Mouse (Mus musculus) liver, adult 2 months (tissue): Measurements from ENCODE around the gene Rbks. TPM values are rescaled to one million over a fixed set of nuclear protein-coding genes. Genes with fewer than 3 reads are reported as not detected.

Source experiments
- DNase-seq: peaks from one replicate; pipeline ENCODE4 v3.0.0-alpha.2; 2011; ENCODE audit warnings: low read depth, low spot score; ENCODE audit errors: extremely low read depth
- H3K27ac ChIP-seq: fragments of 200-500 bp; replicated peaks from 2 replicates; pipeline ENCODE4 v1.5.1; 2012; ENCODE audit warnings: low read depth, mild to moderate bottlenecking, control low read depth, inconsistent platforms, low read length; ENCODE audit not compliant: insufficient read depth
- H3K27me3 ChIP-seq: fragments of 200-500 bp; 2 replicates; pipeline ENCODE4 v1.6.1; 2012; ENCODE audit warnings: mild to moderate bottlenecking, moderate library complexity, low read length, inconsistent platforms; ENCODE audit not compliant: control insufficient read depth, insufficient read depth
- H3K36me3 ChIP-seq: fragments of 200-500 bp; 2 replicates; pipeline ENCODE4 v1.6.1; 2012; ENCODE audit warnings: low read length, inconsistent platforms; ENCODE audit not compliant: control insufficient read depth, insufficient read depth
- H3K4me1 ChIP-seq: fragments of 200-500 bp; 2 replicates; pipeline ENCODE4 v1.6.1; 2011; ENCODE audit warnings: low read length; ENCODE audit not compliant: control insufficient read depth, insufficient read depth
- H3K4me3 ChIP-seq: fragments of 200-500 bp; 2 replicates; pipeline ENCODE4 v1.5.1; 2011; ENCODE audit warnings: low read depth, mild to moderate bottlenecking, control low read depth, low read length, moderate library complexity; ENCODE audit not compliant: insufficient read depth
- H3K79me2 ChIP-seq: fragments of 200-500 bp; 2 replicates; pipeline ENCODE4 v1.6.1; 2012; ENCODE audit warnings: inconsistent platforms, mild to moderate bottlenecking, low read length, moderate library complexity; ENCODE audit not compliant: control insufficient read depth, insufficient read depth
- H3K9ac ChIP-seq: fragments of 200-500 bp; 2 replicates; pipeline ENCODE4 v1.6.1; 2012; ENCODE audit warnings: low read depth, mild to moderate bottlenecking, control low read depth, inconsistent platforms, low read length
- CTCF ChIP-seq: fragments of 200-500 bp; IDR thresholded peaks from 2 replicates; pipeline ENCODE4 v1.5.1; 2011; ENCODE audit warnings: low read depth, low read length, control low read depth
- POLR2A ChIP-seq: fragments of 200-500 bp; IDR thresholded peaks from 2 replicates; pipeline ENCODE4 v1.6.1; 2011; ENCODE audit warnings: low read length, control low read depth; ENCODE audit not compliant: insufficient read depth; ENCODE audit errors: extremely low read depth
- WGBS: fragments of 180-500 bp; shearing (Covaris S2); methylation state at CpG from one replicate; pipeline ENCODE4 v1.1.7; 2018; 5-methylcytosine and 5-hydroxymethylcytosine counted together
- polyA plus RNA-seq: library from polyadenylated mRNA; depleted of rRNA; stranded (reverse); fragments of >200 nt; gene quantifications from 2 replicates; pipeline ENCODE4 v1.2.3, GENCODE M21; 2012
- total RNA-seq: library from RNA; depleted of rRNA; stranded (reverse); fragments of >200 nt; gene quantifications from 2 replicates; pipeline ENCODE4 v1.2.3, GENCODE M21; 2014

Gene Rbks
- total and polyA plus RNA-seq, 2 experiments: 11.6 to 18.4 TPM

- WGBS: 60% methylated on average over 6 of the region's 6 CpGs
- H3K36me3 ChIP-seq: peaks cover 17% of the 10 kb centered on the region
- DNase-seq: peak; percentile 7
These were observed 82.9 kb downstream of the Rbks start for GRCm38 (mm10) chr5:31614339-31615025.

GRCm38 (mm10) chr5:31613852-31614286, 83.6 kb downstream of the Rbks start:
- peaks cover 13% of the 10 kb centered on the region for H3K36me3 ChIP-seq
- under 1% methylated on average over 37 of the region's 37 CpGs for WGBS
- TF ChIP-seq POLR2A (peak; percentile 56; the same call in 1 of the 2 replicates), CTCF (peak; percentile 52; the same call in 1 of the 2 replicates)
- H3K79me2 ChIP-seq: peaks cover 12% of the 10 kb centered on the region; the same call in 1 of the 2 replicates
- H3K9ac ChIP-seq: peak overlapping the region; percentile 69
- H3K27ac ChIP-seq: peak overlapping the region; percentile 60
- no peaks in the 10 kb centered on the region for H3K27me3 ChIP-seq
- H3K4me1 ChIP-seq: peaks cover 7% of the 10 kb centered on the region
- DNase-seq: peak; percentile 80
- H3K4me3 ChIP-seq: peak overlapping the region; percentile 65

More at GRCm38 (mm10) chr5:31614339-31615025, 82.9 kb downstream of the Rbks start:
- TF ChIP-seq CTCF: no peak
- TF ChIP-seq POLR2A: no peak
- Histone ChIP-seq H3K27ac (no peak overlapping the region), H3K4me1 (peaks cover 7% of the 10 kb centered on the region), H3K27me3 (no peaks in the 10 kb centered on the region), H3K4me3 (peak overlapping the region; percentile 65), H3K9ac (peak overlapping the region; percentile 69), H3K79me2 (peaks cover 12% of the 10 kb centered on the region; the same call in 1 of the 2 replicates)

GRCm38 (mm10) chr5:31611186-31611585, 86.2 kb downstream of the Rbks start:
- no peaks in the 10 kb centered on the region for H3K27me3 ChIP-seq
- H3K4me3 ChIP-seq: no peak overlapping the region
- peaks cover 8% of the 10 kb centered on the region; the same call in 1 of the 2 replicates for H3K79me2 ChIP-seq
- no peak overlapping the region for H3K9ac ChIP-seq
- DNase-seq: no peak
- H3K4me1 ChIP-seq: peaks cover 7% of the 10 kb centered on the region
- TF ChIP-seq CTCF (no peak), POLR2A (no peak)
- no peak overlapping the region for H3K27ac ChIP-seq
- no peaks in the 10 kb centered on the region for H3K36me3 ChIP-seq
- 84% methylated on average over 1 of the region's 1 CpGs for WGBS

GRCm38 (mm10) chr5:31610376-31611086, 86.9 kb downstream of the Rbks start:
- H3K36me3 ChIP-seq: no peaks in the 10 kb centered on the region
- peaks cover 7% of the 10 kb centered on the region for H3K4me1 ChIP-seq
- 84% methylated on average over 13 of the region's 13 CpGs for WGBS
- DNase-seq: no peak
- peaks cover 7% of the 10 kb centered on the region; the same call in 1 of the 2 replicates for H3K79me2 ChIP-seq
- H3K27ac ChIP-seq: no peak overlapping the region
- H3K4me3 ChIP-seq: no peak overlapping the region
- H3K9ac ChIP-seq: no peak overlapping the region
- TF ChIP-seq CTCF (no peak), POLR2A (no peak)
- no peaks in the 10 kb centered on the region for H3K27me3 ChIP-seq

GRCm38 (mm10) chr5:31606151-31606550, 91.3 kb downstream of the Rbks start:
- H3K4me3 ChIP-seq: no peak overlapping the region
- TF ChIP-seq POLR2A (no peak), CTCF (no peak)
- no peaks in the 10 kb centered on the region for H3K79me2 ChIP-seq
- H3K4me1 ChIP-seq: no peaks in the 10 kb centered on the region
- H3K9ac ChIP-seq: no peak overlapping the region
- no peaks in the 10 kb centered on the region for H3K27me3 ChIP-seq
- no peak overlapping the region for H3K27ac ChIP-seq
- no peaks in the 10 kb centered on the region for H3K36me3 ChIP-seq
- DNase-seq: no peak
- 74% methylated on average over 3 of the region's 3 CpGs for WGBS
